Mouse (Mus musculus): ENCODE measurements around the gene Nhlrc3.

- no peak for TF ChIP-seq POLR2A (IDR thresholded peaks at IDR 0.05; ENCODE audit: low read depth, low read length)
- no peak for TF ChIP-seq CTCF (IDR thresholded peaks at IDR 0.05; ENCODE audit: extremely low read depth, insufficient read depth, insufficient read length, insufficient replicate concordance)
These were observed 12.5 kb downstream of the Nhlrc3 start for GRCm38 (mm10) chr3:53450666-53451065.
